ENCODE assay signal across 22 mouse cellular contexts in genomic region chr2:173153266-173153665, GRCm38 (mm10). TPM values are rescaled to one million over a fixed set of nuclear protein-coding genes. Genes with fewer than 3 reads are reported as not detected.
A peak's percentile ranks its signal among the peaks of the same experiment; 100 is the strongest.
DNase-seq lines count a peak whose midpoint lies in the region; ATAC-seq and TF ChIP-seq lines count a peak whose summit lies in the region.
"Had no signal": no experiment of that assay in that cellular context is flagged by ENCODE, and none has a peak within 500 bp of the region (broad histone marks: within the 10 kb centered on the region; RNA-seq: fewer than 3 reads in every experiment).

No protein-coding gene starts in this region.

- no peaks in the 10 kb centered on the region for H3K9me3 ChIP-seq in heart, embryonic 10.5 days
- H3K9me3 ChIP-seq in intestine, embryonic 15.5 days = no peaks in the 10 kb centered on the region
- H3K9me3 ChIP-seq in hindbrain, embryonic 14.5 days (ENCODE audit: control insufficient read depth, low read length) = no peaks in the 10 kb centered on the region
- H3K9me3 ChIP-seq: embryonic facial prominence, embryonic 15.5 days; forebrain, embryonic 10.5 days; heart, embryonic 12.5 days; hindbrain, embryonic 10.5 days; hindbrain, embryonic 15.5 days had no signal

- peak overlapping the region; percentile 73 for H3K9ac ChIP-seq in liver, adult 2 months (ENCODE audit: low read depth, low read length)
- H3K9ac ChIP-seq in intestine, embryonic 15.5 days = no peak overlapping the region
- H3K9ac ChIP-seq in hindbrain, embryonic 14.5 days = no peak overlapping the region
- H3K9ac ChIP-seq: embryonic facial prominence, embryonic 15.5 days; heart, embryonic 12.5 days; hindbrain, embryonic 15.5 days had no signal

- H3K4me3 ChIP-seq in heart, embryonic 10.5 days = no peak overlapping the region
- peak overlapping the region; percentile 60 for H3K4me3 ChIP-seq in liver, adult 2 months (ENCODE audit: insufficient read depth, low read depth, low read length)
- H3K4me3 ChIP-seq in brown adipose tissue, adult 24 weeks (ENCODE audit: insufficient read depth, low read depth, low read length) = peak overlapping the region; percentile 66
- H3K4me3 ChIP-seq in intestine, embryonic 15.5 days (replicated peaks) = 0 out of 2 replicates have a peak overlapping the region, but pooled peaks have one; percentile 6
- no peak overlapping the region for H3K4me3 ChIP-seq in hindbrain, embryonic 14.5 days (replicated peaks; ENCODE audit: low read length)
- H3K4me3 ChIP-seq: embryonic facial prominence, embryonic 15.5 days; erythroblast, embryonic 14.5 days; forebrain, embryonic 10.5 days; heart, adult 2 months; heart, embryonic 12.5 days; hindbrain, embryonic 10.5 days; hindbrain, embryonic 15.5 days had no signal

- TF ChIP-seq CTCF in liver, adult 2 months (IDR thresholded peaks at IDR 0.05; ENCODE audit: low read depth, low read length) = peak; percentile 48; the same call in 1 of the 2 replicates

- H3K27me3 ChIP-seq in heart, embryonic 10.5 days (ENCODE audit: insufficient read depth, poor library complexity, severe bottlenecking) = peaks cover 14% of the 10 kb centered on the region; the same call in 1 of the 2 replicates
- no peaks in the 10 kb centered on the region for H3K27me3 ChIP-seq in liver, adult 2 months (ENCODE audit: control insufficient read depth, insufficient read depth, low read length)
- H3K27me3 ChIP-seq in intestine, embryonic 15.5 days (replicated peaks) = no peaks in the 10 kb centered on the region
- no peaks in the 10 kb centered on the region for H3K27me3 ChIP-seq in hindbrain, embryonic 14.5 days (ENCODE audit: control insufficient read depth, insufficient read depth, low read length)
- H3K27me3 ChIP-seq: embryonic facial prominence, embryonic 15.5 days; heart, embryonic 12.5 days; hindbrain, embryonic 15.5 days had no signal

- H3K27ac ChIP-seq in heart, embryonic 10.5 days = peak overlapping the region; percentile 3; the same call in 1 of the 2 replicates
- H3K27ac ChIP-seq in liver, adult 2 months (replicated peaks; ENCODE audit: insufficient read depth, low read depth, low read length) = peak overlapping the region; percentile 47
- H3K27ac ChIP-seq in brown adipose tissue, adult 24 weeks (replicated peaks; ENCODE audit: low read depth, low read length) = peak overlapping the region; percentile 89
- H3K27ac ChIP-seq in intestine, embryonic 15.5 days = peak overlapping the region; percentile 54; the same call in 1 of the 2 replicates
- no peak overlapping the region for H3K27ac ChIP-seq in hindbrain, embryonic 14.5 days
- H3K27ac ChIP-seq: embryonic facial prominence, embryonic 15.5 days; forebrain, embryonic 10.5 days; heart, adult 2 months; hindbrain, embryonic 10.5 days; hindbrain, embryonic 15.5 days had no signal

- DNase-seq in heart, embryonic 10.5 days (ENCODE audit: low spot score) = no peak
- no peak for DNase-seq in heart, adult 11 months
- DNase-seq in liver, adult 2 months (ENCODE audit: extremely low read depth, low read depth, low spot score) = no peak
- DNase-seq in liver = no peak
- DNase-seq in hindbrain, embryonic 14.5 days (ENCODE audit: low spot score) = no peak
- DNase-seq in Muller cell, postnatal 12 days (ENCODE audit: inconsistent ontology term) = no peak
- DNase-seq: adrenal gland, adult 8-10 months; cerebellum, adult 2 months; cerebellum, postnatal 10 days; embryo, embryonic 11 days; heart, adult 2 months had no signal

- TF ChIP-seq POLR2A in liver, adult 2 months (IDR thresholded peaks at IDR 0.05; ENCODE audit: extremely low read depth, insufficient read depth, low read length) = peak; percentile 93; the same call in 1 of the 2 replicates

- peaks cover 14% of the 10 kb centered on the region; the same call in 1 of the 2 replicates for H3K4me1 ChIP-seq in heart, embryonic 10.5 days
- peaks cover 22% of the 10 kb centered on the region for H3K4me1 ChIP-seq in liver, adult 2 months (ENCODE audit: control insufficient read depth, insufficient read depth, low read length)
- peaks cover 9% of the 10 kb centered on the region for H3K4me1 ChIP-seq in brown adipose tissue, adult 24 weeks (ENCODE audit: control insufficient read depth, insufficient read depth, insufficient read length, low read length)
- H3K4me1 ChIP-seq in intestine, embryonic 15.5 days (replicated peaks) = peaks cover 23% of the 10 kb centered on the region
- no peaks in the 10 kb centered on the region for H3K4me1 ChIP-seq in hindbrain, embryonic 14.5 days (replicated peaks; ENCODE audit: control insufficient read depth, insufficient read depth, low read length)
- H3K4me1 ChIP-seq: embryonic facial prominence, embryonic 15.5 days; forebrain, embryonic 10.5 days; hindbrain, embryonic 10.5 days; hindbrain, embryonic 15.5 days had no signal

- H3K4me2 ChIP-seq in intestine, embryonic 15.5 days (replicated peaks) = peak overlapping the region; percentile 35
- no peak overlapping the region for H3K4me2 ChIP-seq in hindbrain, embryonic 14.5 days (replicated peaks)
- H3K4me2 ChIP-seq: embryonic facial prominence, embryonic 15.5 days; heart, embryonic 12.5 days; hindbrain, embryonic 15.5 days had no signal

- 88% methylated on average over 10 of the region's 10 CpGs for WGBS in heart, embryonic 10.5 days
- WGBS in liver, adult 2 months = 27% methylated on average over 10 of the region's 10 CpGs
- WGBS in intestine, embryonic 15.5 days = 83% methylated on average over 10 of the region's 10 CpGs
- WGBS in hindbrain, embryonic 14.5 days = 92% methylated on average over 10 of the region's 10 CpGs

- H3K36me3 ChIP-seq in heart, embryonic 10.5 days = no peaks in the 10 kb centered on the region
- H3K36me3 ChIP-seq in liver, adult 2 months (ENCODE audit: control insufficient read depth, insufficient read depth, low read length) = peaks cover 32% of the 10 kb centered on the region
- H3K36me3 ChIP-seq in intestine, embryonic 15.5 days = no peaks in the 10 kb centered on the region
- H3K36me3 ChIP-seq in hindbrain, embryonic 14.5 days (replicated peaks; ENCODE audit: control insufficient read depth, insufficient read depth) = no peaks in the 10 kb centered on the region
- H3K36me3 ChIP-seq: embryonic facial prominence, embryonic 15.5 days; forebrain, embryonic 10.5 days; heart, embryonic 12.5 days; hindbrain, embryonic 10.5 days; hindbrain, embryonic 15.5 days had no signal

- no peaks in the 10 kb centered on the region; the same call in 1 of the 2 replicates for H3K79me2 ChIP-seq in liver, adult 2 months (ENCODE audit: control insufficient read depth, insufficient read depth, low read length)

- ATAC-seq in intestine, embryonic 15.5 days = peak; percentile 5; the same call in 1 of the 2 replicates
- ATAC-seq in hindbrain, embryonic 14.5 days (ENCODE audit: low FRiP score) = no peak
- ATAC-seq: forebrain, embryonic 14.5 days had no signal

RNA-seq across cellular contexts. Expression of gene Pck1, which starts 0.4 kb away (rescaled TPM):
- not detected in 2 replicates for polyA plus RNA-seq in heart, embryonic 10.5 days (2016; fragmentation: Nextera tagmentation; extraction: Ambion mirVana)
- total RNA-seq in liver, adult 2 months (2014; rRNA removed) = 2,468 and 2,488 TPM in 2 replicates
- 240 and 585 TPM in 2 replicates for polyA plus RNA-seq in liver, adult 2 months (2012; rRNA removed)
- polyA plus RNA-seq in brown adipose tissue, adult 24 weeks (2012; ENCODE audit: insufficient read depth, insufficient read length, missing spikeins) = 1,317 and 1,888 TPM in 2 replicates
- 7.0 and 8.4 TPM in 2 replicates for polyA plus RNA-seq in intestine, embryonic 15.5 days (2015; fragmentation: Nextera tagmentation; extraction: Ambion mirVana)
- not detected in 2 replicates for polyA plus RNA-seq in hindbrain, embryonic 14.5 days (2014; fragmentation: Nextera tagmentation; extraction: Ambion mirVana)
- total RNA-seq: common myeloid progenitor, adult 5-6 weeks had no signal
- polyA plus RNA-seq: cerebellum, adult 2 months; embryonic facial prominence, embryonic 11.5 days; embryonic facial prominence, embryonic 15.5 days; forebrain, embryonic 10.5 days; forebrain, embryonic 14.5 days; hindbrain, embryonic 10.5 days; hindbrain, embryonic 15.5 days had no signal

RNA-seq across cellular contexts. Expression of gene Ctcfl, which starts 33.9 kb away (rescaled TPM):
- 0.85 and 1.1 TPM in 2 replicates for polyA plus RNA-seq in heart, embryonic 10.5 days (2016; fragmentation: Nextera tagmentation; extraction: Ambion mirVana)
- total RNA-seq in liver, adult 2 months (2014; rRNA removed) = 0.27 and 0.46 TPM in 2 replicates
- 0.10 and 0.20 TPM in 2 replicates for polyA plus RNA-seq in liver, adult 2 months (2012; rRNA removed)
- 0.55 TPM in 1 of 2 replicates, not detected in the other for polyA plus RNA-seq in brown adipose tissue, adult 24 weeks (2012; ENCODE audit: insufficient read depth, insufficient read length, missing spikeins)
- polyA plus RNA-seq in intestine, embryonic 15.5 days (2015; fragmentation: Nextera tagmentation; extraction: Ambion mirVana) = 0.23 and 0.36 TPM in 2 replicates
- 0.05 TPM in 1 of 2 replicates, not detected in the other for polyA plus RNA-seq in hindbrain, embryonic 14.5 days (2014; fragmentation: Nextera tagmentation; extraction: Ambion mirVana)
- total RNA-seq: common myeloid progenitor, adult 5-6 weeks had no signal
- polyA plus RNA-seq: cerebellum, adult 2 months; embryonic facial prominence, embryonic 11.5 days; erythroblast, embryonic 14.5 days; forebrain, embryonic 14.5 days; heart, adult 2 months had no signal

Comparison
In these comparisons a context has a peak if more than half of its experiments do, and no peak if none do; other contexts are left out.
1. H3K4me3 ChIP-seq: peak in liver, adult 2 months (single experiment), brown adipose tissue, adult 24 weeks (single experiment) and intestine, embryonic 15.5 days (single experiment); none in heart, embryonic 10.5 days (single experiment) and hindbrain, embryonic 14.5 days (single experiment).
2. RNA of gene Pck1, which starts 0.4 kb away (polyA plus RNA-seq): 1,317 to 1,888 TPM in brown adipose tissue, adult 24 weeks and 240 to 585 TPM in liver, adult 2 months; 7.0 to 8.4 TPM in intestine, embryonic 15.5 days, not detected in heart, embryonic 10.5 days and not detected in hindbrain, embryonic 14.5 days; every median in the first group is over 10 times any median in the second.